8 mouse cellular contexts compared by ENCODE assay signal in genomic region chr5:113142486-113142885, GRCm38 (mm10).
DNase-seq lines count a peak whose midpoint lies in the region; ATAC-seq and TF ChIP-seq lines count a peak whose summit lies in the region.

No protein-coding gene starts in this region.

- peak; percentile 43 for TF ChIP-seq CTCF in layer of hippocampus, adult 2 months (conservative IDR thresholded peaks at IDR 0.05)

- H3K9me3 ChIP-seq in kidney, embryonic 15.5 days (replicated peaks) = no peaks in the 10 kb centered on the region
- H3K9me3 ChIP-seq in neural tube, embryonic 15.5 days (replicated peaks) = no peaks in the 10 kb centered on the region

- H3K4me2 ChIP-seq in kidney, embryonic 15.5 days = no peak overlapping the region
- no peak overlapping the region for H3K4me2 ChIP-seq in neural tube, embryonic 15.5 days

- H3K9ac ChIP-seq in kidney, embryonic 15.5 days = no peak overlapping the region
- H3K9ac ChIP-seq in neural tube, embryonic 15.5 days (replicated peaks) = no peak overlapping the region

- peaks cover 4% of the 10 kb centered on the region; the same call in 1 of the 2 replicates for H3K27me3 ChIP-seq in kidney, embryonic 15.5 days
- peaks cover 4% of the 10 kb centered on the region; the same call in 1 of the 2 replicates for H3K27me3 ChIP-seq in neural tube, embryonic 15.5 days (replicated peaks)

- no peak overlapping the region for H3K4me3 ChIP-seq in kidney, embryonic 15.5 days (replicated peaks)
- H3K4me3 ChIP-seq in layer of hippocampus, adult 2 months = no peak overlapping the region
- no peak overlapping the region for H3K4me3 ChIP-seq in neural tube, embryonic 15.5 days (replicated peaks)

- peak; percentile 28 for DNase-seq in kidney, adult 9 months
- DNase-seq in heart, adult 18-20 months = peak; percentile 82 to 92
- peak; percentile 65 to 68 for DNase-seq in layer of hippocampus, adult 2 months (ENCODE audit: low spot score in 2 of 2)
- no peak for DNase-seq in ovary, postnatal 10 days (ENCODE audit: low spot score)
- no peak for DNase-seq in embryo, embryonic 10.5 days (ENCODE audit: low spot score)

- H3K27ac ChIP-seq in kidney, embryonic 15.5 days = no peak overlapping the region
- H3K27ac ChIP-seq in layer of hippocampus, adult 2 months = peak overlapping the region; percentile 80
- H3K27ac ChIP-seq in neural tube, embryonic 15.5 days (replicated peaks) = peak overlapping the region; percentile 48

- peaks cover 43% of the 10 kb centered on the region for H3K4me1 ChIP-seq in kidney, embryonic 15.5 days
- peaks cover 43% of the 10 kb centered on the region for H3K4me1 ChIP-seq in neural tube, embryonic 15.5 days

- WGBS in kidney, embryonic 15.5 days = 31% methylated on average over 11 of the region's 11 CpGs
- 28% methylated on average over 11 of the region's 11 CpGs for WGBS in neural tube, embryonic 15.5 days

- 0 out of 2 replicates have a peak, but pooled peaks cover 3% of the 10 kb centered on the region for H3K36me3 ChIP-seq in kidney, embryonic 15.5 days
- H3K36me3 ChIP-seq in neural tube, embryonic 15.5 days = no peaks in the 10 kb centered on the region

- ATAC-seq in kidney, embryonic 15.5 days (replicated peaks; ENCODE audit: low FRiP score) = no peak
- peak; percentile 15; the same call in 1 of the 2 replicates for ATAC-seq in neural tube, embryonic 15.5 days (ENCODE audit: low FRiP score)
- no peak for ATAC-seq in erythroblast, adult 5-6 weeks (replicated peaks; ENCODE audit: low FRiP score, poor library complexity, severe bottlenecking)

Comparison
In these comparisons a context has a peak if more than half of its experiments do, and no peak if none do; other contexts are left out.
1. DNase-seq: peak in kidney, adult 9 months (single experiment), heart, adult 18-20 months (2 of 2) and layer of hippocampus, adult 2 months (2 of 2); none in ovary, postnatal 10 days (single experiment) and embryo, embryonic 10.5 days (single experiment).